Mouse (Mus musculus) MEL (cell line): ENCODE results near the gene Pde1a. TPM values are rescaled to one million over a fixed set of nuclear protein-coding genes. Genes with fewer than 3 reads are reported as not detected.

ENCODE experiments used
- DNase-seq: peaks from one replicate; pipeline ENCODE4 v3.0.0; 2011; ENCODE audit warnings: low read depth, low spot score
- H3K27ac ChIP-seq: 2 replicates; pipeline ENCODE4 v1.5.1; 2012; ENCODE audit warnings: low read depth, mild to moderate bottlenecking, control low read depth, low read length, moderate library complexity; ENCODE audit not compliant: control insufficient read depth
- H3K27me3 ChIP-seq, 2 experiments: fragments of 150-350 bp in 1 of 2; sonication (generic) in 1 of 2; 2 replicates each; pipeline ENCODE4 v1.6.1; 2012; ENCODE audit warnings: low read length in 2 of 2, mild to moderate bottlenecking in 2 of 2, improper control_type of control experiment in 1 of 2, moderate library complexity in 1 of 2; ENCODE audit not compliant: insufficient read depth in 2 of 2, control insufficient read depth in 1 of 2
- H3K36me3 ChIP-seq, 2 experiments: 2 replicates each; pipeline ENCODE4 v1.6.1; 2012 to 2014; ENCODE audit warnings: low read length in 2 of 2, improper control_type of control experiment in 1 of 2, inconsistent platforms in 1 of 2, mild to moderate bottlenecking in 1 of 2; ENCODE audit not compliant: insufficient read depth in 2 of 2, control insufficient read depth in 1 of 2
- H3K4me1 ChIP-seq, 2 experiments: fragments of 150-350 bp in 1 of 2; sonication (generic) in 1 of 2; 2 replicates each; pipeline ENCODE4 v1.6.1; 2012; ENCODE audit warnings: low read length in 2 of 2, improper control_type of control experiment in 1 of 2, mild to moderate bottlenecking in 1 of 2; ENCODE audit not compliant: insufficient read depth in 2 of 2, control insufficient read depth in 1 of 2
- H3K4me3 ChIP-seq, 2 experiments: fragments of 150-350 bp in 1 of 2; sonication (generic) in 1 of 2; 2 replicates each; pipeline ENCODE4 v1.5.1; 2012; ENCODE audit warnings: low read depth in 2 of 2, low read length in 2 of 2, mild to moderate bottlenecking in 2 of 2, moderate library complexity in 2 of 2, control low read depth in 1 of 2, improper control_type of control experiment in 1 of 2; ENCODE audit not compliant: control insufficient read depth in 1 of 2, insufficient read depth in 1 of 2
- H3K79me2 ChIP-seq: 2 replicates; pipeline ENCODE4 v1.6.1; 2012; ENCODE audit warnings: mild to moderate bottlenecking, low read length, moderate library complexity; ENCODE audit not compliant: control insufficient read depth, poor library complexity, insufficient read depth
- H3K9ac ChIP-seq: 2 replicates; pipeline ENCODE4 v1.6.1; 2012; ENCODE audit warnings: low read depth, mild to moderate bottlenecking, control low read depth, low read length, moderate library complexity; ENCODE audit not compliant: control insufficient read depth, poor library complexity, severe bottlenecking
- H3K9me3 ChIP-seq: fragments of 150-350 bp; sonication (generic); replicated peaks from 2 replicates; pipeline ENCODE4 v1.6.1; 2012; ENCODE audit warnings: mild to moderate bottlenecking, low read length, improper control_type of control experiment, moderate library complexity; ENCODE audit not compliant: insufficient read depth
- BHLHE40 ChIP-seq: IDR thresholded peaks from 2 replicates; pipeline ENCODE4 v1.6.1; 2012; ENCODE audit warnings: low read depth, mild to moderate bottlenecking, inconsistent platforms, low read length, improper control_type of control experiment, borderline replicate concordance
- CHD1 ChIP-seq: IDR thresholded peaks from 2 replicates; pipeline ENCODE4 v1.6.1; 2012; ENCODE audit warnings: low read depth, mild to moderate bottlenecking, inconsistent platforms, low read length, improper control_type of control experiment
- CHD2 ChIP-seq: IDR thresholded peaks from 2 replicates; pipeline ENCODE4 v1.6.1; 2011; ENCODE audit warnings: low read length, improper control_type of control experiment
- ELF1 ChIP-seq: IDR thresholded peaks from 2 replicates; pipeline ENCODE4 v1.6.1; 2014; ENCODE audit warnings: low read depth, mild to moderate bottlenecking, inconsistent platforms, low read length, improper control_type of control experiment, moderate library complexity
- EP300 ChIP-seq, 2 experiments: IDR thresholded peaks; 2 replicates each; pipeline ENCODE4 v1.6.1; 2011; ENCODE audit warnings: improper control_type of control experiment in 2 of 2, low read length in 2 of 2, low read depth in 1 of 2, mild to moderate bottlenecking in 1 of 2
- ETS1 ChIP-seq: IDR thresholded peaks from 2 replicates; pipeline ENCODE4 v1.6.1; 2012; ENCODE audit warnings: low read depth, mild to moderate bottlenecking, inconsistent platforms, low read length, improper control_type of control experiment, moderate library complexity
- GATA1 ChIP-seq: IDR thresholded peaks from 2 replicates; pipeline ENCODE4 v1.6.1; 2011; ENCODE audit warnings: low read depth, low read length, improper control_type of control experiment
- HCFC1 ChIP-seq: IDR thresholded peaks from 2 replicates; pipeline ENCODE4 v1.6.1; 2012; ENCODE audit warnings: low read depth, mild to moderate bottlenecking, inconsistent platforms, low read length, improper control_type of control experiment, moderate library complexity
- JUND ChIP-seq: IDR thresholded peaks from 2 replicates; pipeline ENCODE4 v1.6.1; 2011; ENCODE audit warnings: low read depth, mild to moderate bottlenecking, improper control_type of control experiment, low read length
- KAT2A ChIP-seq: conservative IDR thresholded peaks from 2 replicates; pipeline ENCODE4 v1.6.1; 2012; ENCODE audit warnings: low read depth, low read length, improper control_type of control experiment, inconsistent platforms
- MAFK ChIP-seq: IDR thresholded peaks from 2 replicates; pipeline ENCODE4 v1.6.1; 2011; ENCODE audit warnings: low read depth, mild to moderate bottlenecking, low read length, improper control_type of control experiment, borderline replicate concordance
- MXI1 ChIP-seq: IDR thresholded peaks from 2 replicates; pipeline ENCODE4 v1.6.1; 2011; ENCODE audit warnings: mild to moderate bottlenecking, low read depth, low read length, improper control_type of control experiment
- NELFE ChIP-seq: IDR thresholded peaks from 2 replicates; pipeline ENCODE4 v1.6.1; 2011; ENCODE audit warnings: low read depth, low read length, improper control_type of control experiment
- POLR2A ChIP-seq, 2 experiments: IDR thresholded peaks; 2 replicates each; pipeline ENCODE4 v1.6.1; 2011 to 2012; ENCODE audit warnings: low read length in 2 of 2, mild to moderate bottlenecking in 2 of 2, control low read depth in 1 of 2, improper control_type of control experiment in 1 of 2, low read depth in 1 of 2, moderate library complexity in 1 of 2; ENCODE audit not compliant: control insufficient read depth in 1 of 2, insufficient read depth in 1 of 2, poor library complexity in 1 of 2
- POLR2AphosphoS2 ChIP-seq: IDR thresholded peaks from 2 replicates; pipeline ENCODE4 v1.6.1; 2011; ENCODE audit warnings: low read length, improper control_type of control experiment
- POLR2AphosphoS5 ChIP-seq: IDR thresholded peaks from 2 replicates; pipeline ENCODE4 v1.6.1; 2012; ENCODE audit warnings: low read depth, borderline replicate concordance, mild to moderate bottlenecking, inconsistent platforms, low read length, moderate library complexity, mixed read lengths
- RCOR1 ChIP-seq: IDR thresholded peaks from 2 replicates; pipeline ENCODE4 v1.6.1; 2012; ENCODE audit warnings: low read depth, mild to moderate bottlenecking, inconsistent platforms, low read length, improper control_type of control experiment
- SMC3 ChIP-seq: IDR thresholded peaks from 2 replicates; pipeline ENCODE4 v1.6.1; 2011; ENCODE audit warnings: low read depth, low read length, improper control_type of control experiment
- TAL1 ChIP-seq: IDR thresholded peaks from 2 replicates; pipeline ENCODE4 v1.6.1; 2012; ENCODE audit warnings: mild to moderate bottlenecking, inconsistent platforms, low read length, moderate library complexity, mixed read lengths
- TBP ChIP-seq: IDR thresholded peaks from 2 replicates; pipeline ENCODE4 v1.8.0; 2011; ENCODE audit warnings: low read depth, low read length, improper control_type of control experiment
- TCF12 ChIP-seq: IDR thresholded peaks from 2 replicates; pipeline ENCODE4 v1.6.1; 2014; ENCODE audit warnings: low read depth, mild to moderate bottlenecking, inconsistent platforms, low read length, improper control_type of control experiment, moderate library complexity
- UBTF ChIP-seq: IDR thresholded peaks from 2 replicates; pipeline ENCODE4 v1.6.1; 2012; ENCODE audit warnings: low read depth, mild to moderate bottlenecking, inconsistent platforms, low read length, improper control_type of control experiment, moderate library complexity, borderline replicate concordance; ENCODE audit not compliant: insufficient read depth
- USF1 ChIP-seq: IDR thresholded peaks from 2 replicates; pipeline ENCODE4 v1.6.1; 2014; ENCODE audit warnings: low read depth, mild to moderate bottlenecking, inconsistent platforms, low read length, improper control_type of control experiment, moderate library complexity
- ZC3H11A ChIP-seq: IDR thresholded peaks from 2 replicates; pipeline ENCODE4 v1.6.1; 2012; ENCODE audit warnings: low read depth, mild to moderate bottlenecking, inconsistent platforms, low read length, improper control_type of control experiment
- ZKSCAN1 ChIP-seq: IDR thresholded peaks from 2 replicates; pipeline ENCODE4 v1.6.1; 2012; ENCODE audit warnings: low read depth, mild to moderate bottlenecking, inconsistent platforms, low read length, improper control_type of control experiment, moderate library complexity
- ZNF384 ChIP-seq: IDR thresholded peaks from 2 replicates; pipeline ENCODE4 v1.6.1; 2012; ENCODE audit warnings: low read depth, mild to moderate bottlenecking, inconsistent platforms, low read length, improper control_type of control experiment
- polyA plus RNA-seq, 2 experiments: library from polyadenylated mRNA; stranded (reverse) in 1 of 2; unstranded in 1 of 2; fragments of >175 nt in 1 of 2; fragments of >200 nt in 1 of 2; gene quantifications; 2 replicates each; pipeline versions ENCODE4 v1.2.1 to v1.2.4; 2012; ENCODE audit warnings: low replicate concordance in 2 of 2, low read depth in 1 of 2; ENCODE audit not compliant: insufficient read length in 2 of 2, insufficient read depth in 1 of 2, missing spikeins in 1 of 2
- total RNA-seq: library from RNA; depleted of rRNA; stranded (reverse); fragments of 300-350 nt; gene quantifications from 2 replicates; pipeline ENCODE4 v1.2.3, GENCODE M21; 2012

The Pde1a gene
- total and polyA plus RNA-seq, 3 experiments = not detected

DNA sequence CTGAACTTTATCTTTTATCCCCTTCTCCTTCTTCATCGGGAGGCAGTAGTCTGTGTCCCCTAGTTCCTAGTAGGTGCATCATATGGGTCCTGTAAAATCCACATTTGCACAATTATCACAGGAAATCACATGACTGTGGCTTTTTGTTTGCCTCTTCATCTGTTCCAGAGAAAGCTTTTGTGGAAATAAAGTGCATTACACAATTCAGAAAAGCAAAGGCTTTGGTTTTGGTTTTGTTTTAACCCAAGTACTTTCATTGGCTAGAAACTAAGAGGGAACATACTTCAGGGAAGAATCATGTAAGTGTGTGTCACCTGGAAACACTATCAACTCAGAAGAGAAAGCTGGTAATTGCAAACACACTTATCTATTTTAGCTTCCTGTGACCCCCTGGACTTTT, 104.2 kb downstream of the Pde1a start:
- no peaks in the 10 kb centered on the region for H3K27me3 ChIP-seq
- H3K36me3 ChIP-seq = no peaks in the 10 kb centered on the region
- no peak overlapping the region for H3K9ac ChIP-seq
- H3K4me3 ChIP-seq = no peak overlapping the region
- H3K4me1 ChIP-seq = no peaks in the 10 kb centered on the region
- no peak for TF ChIP-seq MAFK
- TF ChIP-seq ETS1 = no peak
- TF ChIP-seq ZNF384 = no peak
- TF ChIP-seq SMC3 = no peak
- no peak for TF ChIP-seq KAT2A
- TF ChIP-seq MXI1 = no peak
- no peak for TF ChIP-seq JUND
- TF ChIP-seq CHD1 = no peak
- no peak for TF ChIP-seq ZC3H11A
- TF ChIP-seq UBTF = no peak
- no peak for TF ChIP-seq ZKSCAN1
- no peak for TF ChIP-seq CHD2
- TF ChIP-seq ELF1 = no peak
- no peak for TF ChIP-seq NELFE
- H3K9me3 ChIP-seq = no peaks in the 10 kb centered on the region
- DNase-seq = no peak
- H3K79me2 ChIP-seq = no peaks in the 10 kb centered on the region
- H3K27ac ChIP-seq = no peak overlapping the region

- Histone ChIP-seq H3K9me3 (no peaks in the 10 kb centered on the region), H3K27me3 (peaks cover 0 to 2% of the 10 kb centered on the region in 2 experiments; a peak in 1 of 4 replicates), H3K79me2 (no peaks in the 10 kb centered on the region), H3K4me3 (no peak overlapping the region), H3K27ac (no peak overlapping the region), H3K36me3 (no peaks in the 10 kb centered on the region), H3K9ac (no peak overlapping the region), H3K4me1 (no peaks in the 10 kb centered on the region)
- TF ChIP-seq BHLHE40 = no peak
- no peak for TF ChIP-seq ZC3H11A
- no peak for TF ChIP-seq GATA1
- no peak for TF ChIP-seq HCFC1
- TF ChIP-seq TBP = no peak
- TF ChIP-seq TAL1 = no peak
- TF ChIP-seq UBTF = no peak
- TF ChIP-seq TCF12 = no peak
- no peak for TF ChIP-seq KAT2A
- TF ChIP-seq JUND = no peak
- no peak for TF ChIP-seq EP300 (IDR thresholded peaks at IDR 0.05; ENCODE audit: low read depth in 1 of 2, low read length in 2 of 2)
- no peak for TF ChIP-seq RCOR1
- TF ChIP-seq MXI1 = no peak
- no peak for TF ChIP-seq POLR2AphosphoS2
- TF ChIP-seq POLR2AphosphoS5 = no peak
- TF ChIP-seq POLR2A (IDR thresholded peaks at IDR 0.05; ENCODE audit: control insufficient read depth in 1 of 2, insufficient read depth in 1 of 2, low read depth in 1 of 2, low read length in 2 of 2, poor library complexity in 1 of 2) = no peak
- no peak for TF ChIP-seq USF1
- DNase-seq = no peak
Measured at GRCm38 (mm10) chr2:80014161-80014560, 115.1 kb downstream of the Pde1a start.
